Mouse (Mus musculus) thymus, postnatal 4 days (tissue): Measurements from ENCODE around the gene Msantd2.

Experiments
- DNase-seq: peaks from one replicate; pipeline ENCODE4 v3.0.0; 2021

The Msantd2 gene

GRCm38 (mm10) chr9:37488611-37489396, at the start of gene Msantd2:
TSS of gene Msantd2 (plus strand) at chr9:37489319.
- peak; percentile 92 for DNase-seq

- DNase-seq: no peak
Observed at GRCm38 (mm10) chr9:37452401-37452800, 36.7 kb upstream of the Msantd2 start.

DNA sequence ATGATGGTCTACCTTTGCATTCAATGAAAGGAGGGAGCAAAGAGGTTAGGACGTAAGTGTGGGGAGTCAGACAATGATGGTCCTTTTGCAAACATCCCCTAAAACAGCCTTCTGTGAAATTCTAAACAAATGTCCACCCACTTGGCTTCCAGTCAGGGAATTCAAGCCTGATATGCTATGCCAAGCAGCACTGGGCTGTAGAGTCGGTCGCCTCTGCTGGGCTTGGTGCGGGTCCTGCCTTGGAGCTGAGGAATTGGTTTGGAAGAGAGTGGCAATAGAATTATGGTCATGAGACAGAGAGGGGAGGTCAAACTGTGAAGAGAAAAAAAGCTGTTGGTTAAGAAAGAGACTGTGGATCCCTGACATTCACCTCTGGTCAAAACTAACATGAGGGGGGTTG, 35.8 kb upstream of the Msantd2 start:
- DNase-seq: no peak

DNA sequence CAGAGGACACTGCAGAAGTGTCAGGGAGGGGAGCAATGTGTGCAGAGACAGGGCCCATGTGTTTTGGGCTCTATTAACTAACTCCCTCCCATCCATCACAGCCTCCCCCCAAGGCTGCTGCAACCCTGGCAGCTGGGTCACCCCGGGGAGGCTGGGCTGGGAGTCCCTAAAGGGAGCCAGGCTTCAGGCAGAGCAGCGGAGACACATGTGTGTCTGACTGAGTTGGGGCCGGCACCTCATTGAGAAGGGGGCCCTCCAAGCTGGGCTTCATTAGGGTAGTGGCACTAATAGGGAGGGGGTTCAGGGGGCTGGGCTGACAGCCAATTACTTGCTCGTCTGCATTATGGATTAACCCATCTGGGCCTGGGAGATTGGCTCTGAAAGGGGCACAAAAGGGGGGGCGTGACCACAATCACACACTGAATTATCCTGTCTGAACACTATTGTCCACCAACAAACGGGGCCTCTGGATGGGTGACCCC, 35.1 kb upstream of the Msantd2 start:
- no peak for DNase-seq

DNA sequence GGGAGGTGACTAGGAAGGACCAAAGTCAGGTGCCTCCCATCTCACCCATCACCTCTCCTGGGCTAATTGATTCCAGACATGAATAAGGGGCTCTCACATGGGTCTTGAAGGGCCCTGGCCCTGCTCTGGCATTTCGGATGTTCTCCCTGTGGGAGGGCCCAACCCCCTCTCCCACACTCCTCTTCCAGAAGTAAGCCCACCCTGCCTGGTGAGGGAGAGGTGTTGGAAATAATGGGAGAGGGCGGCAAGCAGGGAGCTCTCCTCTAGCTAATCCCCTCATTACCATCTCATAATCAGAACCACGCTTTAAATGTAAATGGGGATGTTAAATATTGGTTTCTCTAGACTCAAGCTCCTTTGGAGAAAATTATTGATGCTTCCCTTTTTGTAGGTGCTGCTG, 34.1 kb upstream of the Msantd2 start:
- no peak for DNase-seq

DNA sequence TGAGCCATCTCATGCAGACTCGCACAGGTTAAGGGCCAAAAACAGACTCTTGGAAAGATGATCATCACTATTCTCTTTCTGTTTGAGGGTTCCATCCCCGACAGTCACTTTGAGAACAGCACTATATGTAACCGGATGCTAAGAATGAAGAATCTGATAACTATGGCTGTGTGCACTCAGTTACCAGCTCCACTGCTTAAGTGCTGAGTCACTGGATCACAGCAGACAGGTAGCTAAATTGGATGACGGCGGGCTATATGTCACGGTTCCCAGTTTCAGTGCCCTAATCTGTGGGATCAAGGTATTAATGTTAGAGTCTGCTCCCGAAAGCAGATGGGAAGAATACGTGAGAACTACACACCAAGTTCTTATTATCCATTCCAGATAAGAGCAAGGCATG, 33.3 kb upstream of the Msantd2 start:
- no peak for DNase-seq

GRCm38 (mm10) chr9:37456481-37456910, 32.6 kb upstream of the Msantd2 start:
- DNase-seq: no peak

- no peak for DNase-seq
Observed at GRCm38 (mm10) chr9:37457151-37457550, 32.0 kb upstream of the Msantd2 start.

- no peak for DNase-seq
Observed at GRCm38 (mm10) chr9:37459665-37460042, 29.5 kb upstream of the Msantd2 start.

- peak; percentile 28 for DNase-seq
Observed at GRCm38 (mm10) chr9:37460043-37460960, 28.8 kb upstream of the Msantd2 start.

- DNase-seq: no peak
Observed at GRCm38 (mm10) chr9:37460961-37461340, 28.2 kb upstream of the Msantd2 start.

DNA sequence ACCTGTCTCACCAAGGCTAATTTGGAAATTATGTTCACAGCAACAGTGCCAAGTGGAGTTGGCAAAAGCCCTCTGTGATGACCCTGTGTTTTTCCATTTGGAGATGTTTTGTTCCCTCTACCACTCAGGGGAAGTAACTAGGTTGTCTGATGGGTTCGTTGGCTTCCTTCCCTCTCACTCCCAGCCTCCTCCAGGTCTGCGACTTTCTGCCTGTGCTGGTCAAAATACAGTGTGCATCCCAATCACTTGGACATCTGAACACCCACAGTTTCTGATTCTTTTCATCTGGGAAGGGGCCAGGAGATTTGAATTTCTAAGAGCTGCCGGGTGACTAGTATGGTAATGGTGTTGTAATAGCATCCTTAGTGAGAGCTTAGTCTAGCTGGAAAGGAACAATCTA, 27.5 kb upstream of the Msantd2 start:
- no peak for DNase-seq

GRCm38 (mm10) chr9:37462764-37463163, 26.4 kb upstream of the Msantd2 start:
- peak; percentile 46 for DNase-seq

- no peak for DNase-seq
Observed at GRCm38 (mm10) chr9:37473611-37474125, 15.5 kb upstream of the Msantd2 start.

DNA sequence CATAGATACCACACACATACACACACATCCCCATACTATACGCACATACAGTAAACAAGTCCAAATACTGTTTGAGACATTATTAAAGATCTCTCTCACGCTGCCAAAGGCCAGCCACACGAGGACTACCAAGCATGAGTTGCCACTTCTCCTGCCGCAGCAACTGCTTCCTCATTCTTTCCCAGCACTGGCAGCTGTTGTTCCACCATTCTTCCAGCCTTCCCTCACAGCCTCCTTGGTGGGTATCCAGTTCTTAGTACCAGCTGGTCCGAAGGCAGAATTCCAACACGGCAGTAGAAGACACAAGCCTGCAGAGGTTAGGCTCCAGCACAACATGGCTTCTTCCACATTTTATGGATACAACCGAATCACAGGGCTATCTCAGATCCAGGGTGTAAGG, 14.2 kb upstream of the Msantd2 start:
- DNase-seq: no peak

GRCm38 (mm10) chr9:37485146-37485545, 4.0 kb upstream of the Msantd2 start:
- DNase-seq: no peak

DNA sequence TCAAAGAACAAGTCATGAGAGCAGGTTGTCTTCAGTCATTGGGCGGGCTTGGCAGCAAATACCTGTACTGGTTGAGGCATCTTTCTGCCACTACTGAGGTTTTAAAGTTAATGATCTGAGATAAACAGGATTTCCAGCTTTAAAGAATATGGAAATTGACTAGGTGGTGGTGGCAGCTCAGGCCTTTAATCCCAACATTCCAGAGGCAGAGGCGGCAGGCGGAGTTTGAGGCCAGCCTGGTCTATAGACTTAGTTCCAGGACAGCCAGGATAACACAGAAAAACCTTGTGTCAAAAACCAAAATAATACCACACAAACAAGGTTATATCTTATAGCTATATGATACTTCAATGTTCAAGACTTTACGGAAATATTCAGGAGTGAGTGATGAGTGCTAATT, 1.1 kb upstream of the Msantd2 start:
- no peak for DNase-seq

DNA sequence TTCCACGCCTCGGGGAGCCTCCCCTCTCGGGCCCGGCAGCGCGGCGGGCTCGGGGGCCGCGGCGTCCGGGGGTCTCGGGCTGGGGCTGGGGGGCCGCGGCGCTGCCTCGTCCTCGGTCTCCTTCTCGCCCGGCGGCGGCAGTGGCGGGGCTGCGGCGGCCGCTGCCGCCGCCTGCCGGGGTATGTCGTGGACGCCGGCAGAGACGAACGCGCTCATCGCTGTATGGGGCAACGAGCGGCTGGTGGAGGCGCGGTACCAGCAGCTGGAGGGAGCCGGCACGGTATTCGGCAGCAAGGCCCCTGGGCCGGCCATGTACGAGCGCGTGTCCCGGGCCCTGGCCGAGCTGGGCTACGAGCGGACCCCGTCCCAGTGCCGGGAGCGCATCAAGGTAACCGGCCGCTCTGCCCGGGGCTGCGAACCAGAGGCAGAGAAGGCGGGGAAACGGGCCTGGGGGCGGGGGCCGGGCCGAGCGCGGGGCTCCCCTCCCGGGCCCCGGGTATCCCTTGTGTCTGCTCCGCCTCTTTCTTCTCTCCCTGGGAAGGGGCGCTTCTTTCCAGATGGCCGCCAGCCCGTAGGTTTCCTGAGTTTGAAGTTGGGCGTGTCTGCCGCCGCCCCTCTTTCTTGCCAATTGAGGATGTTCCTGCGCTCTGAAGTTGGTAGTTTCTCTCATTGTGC, 464 bp downstream of the Msantd2 start:
- DNase-seq: peak; percentile 63

- DNase-seq: no peak
Observed at GRCm38 (mm10) chr9:37495761-37496160, 6.6 kb downstream of the Msantd2 start.

DNA sequence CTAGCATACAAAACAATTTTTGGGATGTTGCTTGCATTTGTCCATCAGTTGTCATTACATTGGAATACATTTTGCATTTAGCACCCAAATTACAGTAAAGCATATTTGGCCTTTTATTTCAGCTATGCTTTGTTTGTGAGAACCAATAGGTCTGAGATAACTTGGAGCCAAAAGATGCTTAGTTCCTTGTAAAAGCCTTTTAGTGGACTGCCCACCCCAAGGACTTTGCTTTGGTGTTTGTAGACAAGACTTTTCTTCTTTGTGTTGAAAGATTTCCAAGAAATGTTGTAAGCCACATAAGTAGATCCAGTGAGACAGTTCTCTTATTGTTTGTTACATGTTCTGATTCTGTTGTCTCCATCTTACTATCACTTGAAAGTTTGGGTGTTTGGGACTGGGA, 7.2 kb downstream of the Msantd2 start:
- no peak for DNase-seq

- no peak for DNase-seq
Observed at GRCm38 (mm10) chr9:37500201-37500600, 11.1 kb downstream of the Msantd2 start.

DNA sequence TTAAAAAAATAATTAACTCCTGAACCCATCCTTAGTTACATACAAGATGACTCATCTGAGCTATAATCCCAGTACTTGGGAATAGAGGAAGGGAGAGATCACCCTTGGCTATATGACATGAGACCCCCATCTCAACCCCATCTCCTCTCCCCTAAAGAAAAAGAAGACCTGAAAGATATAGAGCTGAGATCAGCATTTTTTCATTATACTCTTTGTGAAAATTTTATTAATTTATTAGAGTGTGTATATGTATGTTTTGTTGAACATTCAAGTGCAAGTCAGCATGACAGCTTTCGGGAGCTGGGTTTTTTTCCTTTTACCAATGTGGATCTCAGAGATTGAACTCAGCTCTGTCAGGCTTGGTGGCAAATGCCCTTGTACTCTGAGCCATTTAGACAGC, 12.1 kb downstream of the Msantd2 start:
- DNase-seq: no peak

DNA sequence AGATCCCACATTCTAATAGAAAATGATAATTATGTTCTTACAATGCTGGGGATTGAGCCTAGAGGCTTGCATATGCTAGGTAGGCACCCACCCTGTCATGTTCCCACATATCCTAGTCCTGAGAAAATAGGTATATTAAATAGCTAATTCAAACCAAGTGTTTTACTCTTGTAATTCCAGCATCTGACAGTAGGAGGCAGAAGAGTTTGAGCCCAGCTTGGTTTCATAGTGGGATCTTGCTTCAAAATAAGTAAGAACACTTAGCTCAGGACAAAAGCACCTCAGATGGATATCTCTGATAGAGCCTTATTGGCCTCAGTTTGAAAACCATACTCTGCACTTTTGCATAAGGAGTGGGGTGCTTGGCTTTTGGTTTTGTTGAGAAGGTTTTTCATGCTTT, 15.2 kb downstream of the Msantd2 start:
- no peak for DNase-seq
